Mouse (Mus musculus) small intestine, adult 2 months (tissue): ENCODE results near the gene Map10. TPM values are rescaled to one million over a fixed set of nuclear protein-coding genes. Genes with fewer than 3 reads are reported as not detected.

Source experiments
- H3K27ac ChIP-seq: fragments of 200-500 bp; 2 replicates; pipeline ENCODE4 v1.5.1; 2012; ENCODE audit warnings: low read depth, low read length, control low read depth, inconsistent platforms; ENCODE audit not compliant: insufficient read depth
- H3K27me3 ChIP-seq: fragments of 200-500 bp; 2 replicates; pipeline ENCODE4 v1.6.1; 2012; ENCODE audit warnings: mild to moderate bottlenecking, moderate library complexity, low read length, inconsistent platforms; ENCODE audit not compliant: control insufficient read depth, insufficient read depth
- H3K36me3 ChIP-seq: fragments of 200-500 bp; 2 replicates; pipeline ENCODE4 v1.6.1; 2012; ENCODE audit warnings: mild to moderate bottlenecking, low read length, control low read depth, inconsistent platforms; ENCODE audit not compliant: control insufficient read depth, insufficient read depth
- H3K4me1 ChIP-seq: fragments of 200-500 bp; 2 replicates; pipeline ENCODE4 v1.6.1; 2012; ENCODE audit warnings: low read length, inconsistent platforms, mixed read lengths; ENCODE audit not compliant: control insufficient read depth, insufficient read depth, insufficient read length
- H3K4me3 ChIP-seq: fragments of 200-500 bp; 2 replicates; pipeline ENCODE4 v1.5.1; 2012; ENCODE audit warnings: low read depth, mild to moderate bottlenecking, control low read depth, inconsistent platforms, low read length, moderate library complexity
- CTCF ChIP-seq: fragments of 200-500 bp; IDR thresholded peaks from 2 replicates; pipeline ENCODE4 v1.5.1; 2012; ENCODE audit warnings: low read depth, mild to moderate bottlenecking, control low read depth, inconsistent platforms, low read length, moderate library complexity, mixed read lengths; ENCODE audit not compliant: insufficient replicate concordance, insufficient read length; ENCODE audit errors: extremely low read depth
- POLR2A ChIP-seq: fragments of 200-500 bp; IDR thresholded peaks from 2 replicates; pipeline ENCODE4 v1.6.1; 2012; ENCODE audit warnings: low read depth, mild to moderate bottlenecking, control low read depth, inconsistent platforms, low read length, moderate library complexity
- WGBS: fragments of 180-500 bp; shearing (Covaris S2); methylation state at CpG from one replicate; pipeline ENCODE4 v1.1.7; 2018; 5-methylcytosine and 5-hydroxymethylcytosine counted together
- polyA plus RNA-seq: library from polyadenylated mRNA; depleted of rRNA; stranded (reverse); fragments of >200 nt; gene quantifications from 2 replicates; pipeline ENCODE4 v1.2.3, GENCODE M21; 2012; rRNA removed

Gene Map10
- polyA plus RNA-seq = 0.70 and 0.93 TPM in 2 replicates

DNA sequence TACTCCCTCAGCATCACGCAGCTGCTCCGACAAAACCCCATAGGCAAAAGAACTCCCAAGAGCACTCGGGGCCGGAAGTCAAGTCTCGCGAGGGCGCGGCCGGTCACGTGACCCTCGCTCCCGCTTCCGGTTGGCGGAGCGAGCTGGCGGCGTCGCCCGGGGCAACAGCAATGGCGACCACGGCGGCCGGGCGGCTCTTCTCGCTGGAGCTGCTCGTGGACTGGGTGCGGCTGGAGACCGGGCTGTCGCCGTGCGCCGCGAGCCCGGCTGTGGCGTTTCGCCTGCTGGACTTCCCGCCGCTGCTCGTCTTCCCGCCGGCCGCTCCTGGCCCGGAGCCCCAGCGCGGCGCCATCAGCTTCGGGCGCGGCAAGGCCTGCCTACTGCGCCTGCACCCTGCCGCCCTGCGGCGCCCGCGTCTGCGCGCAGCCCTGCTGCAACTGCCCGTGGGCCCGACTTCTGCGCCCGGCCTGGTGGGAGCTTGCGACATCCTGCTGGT lies at the start of gene Map10:
Gene Map10 (plus strand): TSS at position 119 of the 496 bp plus-strand sequence.
- H3K27me3 ChIP-seq = no peaks in the 10 kb centered on the region
- peaks cover 5% of the 10 kb centered on the region for H3K4me1 ChIP-seq
- H3K36me3 ChIP-seq = no peaks in the 10 kb centered on the region
- TF ChIP-seq CTCF = no peak
- TF ChIP-seq POLR2A = peak; percentile 29; the same call in 1 of the 2 replicates
- H3K4me3 ChIP-seq = peak within 1 kb of the TSS; percentile 76
- 3% methylated on average over 62 of the region's 62 CpGs for WGBS
- H3K27ac ChIP-seq = no peak within 1 kb of the TSS

DNA sequence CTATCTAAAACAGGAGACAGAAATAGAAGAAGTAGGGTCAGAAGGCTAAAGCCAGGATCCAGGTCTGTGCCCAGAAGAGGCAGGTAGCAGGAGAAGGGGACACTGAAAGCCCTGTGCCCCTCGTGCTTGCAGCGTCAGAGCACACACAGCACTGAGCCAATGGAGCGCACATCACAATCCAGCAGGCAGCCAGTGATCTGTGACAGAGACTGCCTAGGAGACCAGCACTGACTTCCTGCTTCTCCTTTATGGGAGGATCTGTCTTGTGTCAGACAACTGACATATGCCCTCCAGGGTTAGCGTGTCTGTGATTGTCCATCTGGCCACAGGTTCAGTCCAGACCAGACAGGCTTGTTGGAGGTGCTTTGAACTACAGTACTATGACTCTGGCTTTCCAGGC lies 49.3 kb upstream of the Map10 start:
- no peak for TF ChIP-seq POLR2A
- no peak for TF ChIP-seq CTCF

DNA sequence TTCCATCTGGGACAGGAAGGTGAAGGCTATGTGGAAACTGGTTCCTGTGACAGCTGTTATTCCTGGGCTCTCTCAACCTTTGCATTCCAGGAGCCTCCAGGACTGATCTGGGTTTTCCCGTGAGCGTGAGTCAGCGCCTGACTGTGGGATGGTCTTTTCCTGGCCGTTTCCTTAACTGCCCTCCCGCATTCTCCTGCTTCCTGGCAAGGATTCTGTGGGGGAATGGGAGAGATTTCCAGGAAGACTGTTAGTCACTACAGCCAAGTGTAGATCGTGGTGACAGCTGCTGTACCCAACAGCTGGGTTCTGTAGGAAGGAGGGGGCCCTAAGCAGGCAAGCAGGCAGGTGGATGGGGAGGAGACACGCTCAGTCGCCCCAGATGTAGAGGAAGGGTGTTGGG lies 45.3 kb upstream of the Map10 start:
- TF ChIP-seq POLR2A (no peak), CTCF (no peak)
- no peak overlapping the region for H3K27ac ChIP-seq
- H3K27me3 ChIP-seq = no peaks in the 10 kb centered on the region
- H3K4me3 ChIP-seq = no peak overlapping the region
- no peaks in the 10 kb centered on the region for H3K36me3 ChIP-seq
- 58% methylated on average over 8 of the region's 8 CpGs for WGBS
- H3K4me1 ChIP-seq = no peaks in the 10 kb centered on the region

More for the DNA sequence above, 49.3 kb upstream of the Map10 start:
- Histone ChIP-seq H3K4me3 (no peak overlapping the region), H3K36me3 (no peaks in the 10 kb centered on the region), H3K4me1 (peaks cover 4% of the 10 kb centered on the region; the same call in 1 of the 2 replicates), H3K27ac (no peak overlapping the region), H3K27me3 (no peaks in the 10 kb centered on the region)
- 84% methylated on average over 4 of the region's 4 CpGs for WGBS

DNA sequence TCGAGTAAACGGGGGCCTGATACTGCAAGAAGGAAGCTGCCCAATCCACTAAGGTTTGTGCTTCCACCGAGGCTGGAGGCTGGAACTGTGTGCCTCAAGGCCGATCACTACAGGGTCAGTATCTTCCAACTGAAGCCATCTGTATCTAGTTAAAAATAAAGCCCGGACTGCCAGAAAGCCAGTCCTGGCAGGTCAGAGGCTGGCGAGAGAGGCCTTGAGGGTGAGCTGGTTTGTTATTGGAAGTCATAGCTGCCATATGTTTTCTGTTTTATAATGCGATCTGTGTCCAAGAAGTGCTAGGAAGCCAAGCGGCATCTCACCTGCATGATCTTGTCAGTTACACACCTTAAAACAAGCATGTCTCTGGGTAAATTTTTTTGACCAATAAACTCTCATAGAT lies 43.2 kb upstream of the Map10 start:
- Histone ChIP-seq H3K4me3 (no peak overlapping the region), H3K27me3 (no peaks in the 10 kb centered on the region), H3K27ac (no peak overlapping the region), H3K4me1 (no peaks in the 10 kb centered on the region), H3K36me3 (no peaks in the 10 kb centered on the region)
- WGBS = 94% methylated on average over 8 of the region's 8 CpGs
- TF ChIP-seq POLR2A (no peak), CTCF (no peak)

DNA sequence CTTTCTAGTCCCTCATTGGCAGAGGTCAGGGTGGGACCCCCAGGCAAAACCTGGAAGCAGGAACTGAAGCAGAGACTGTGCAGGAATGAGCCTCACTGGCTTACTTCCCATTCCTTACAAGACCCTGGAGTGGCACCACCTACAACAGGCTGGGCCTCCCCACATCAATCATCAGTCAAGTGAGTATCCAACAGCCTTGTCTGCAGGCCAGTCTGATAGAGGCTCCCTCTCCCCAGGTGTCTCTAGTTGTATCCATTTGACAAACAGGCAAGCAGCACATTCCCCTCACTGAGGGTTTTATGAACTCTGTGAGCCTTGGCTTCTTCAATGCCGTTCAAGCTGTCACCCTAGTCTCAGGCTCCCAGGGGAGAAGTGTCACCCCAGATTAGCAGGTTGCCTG lies 40.8 kb upstream of the Map10 start:
- 92% methylated on average over 1 of the region's 1 CpGs for WGBS
- H3K4me3 ChIP-seq = no peak overlapping the region

DNA sequence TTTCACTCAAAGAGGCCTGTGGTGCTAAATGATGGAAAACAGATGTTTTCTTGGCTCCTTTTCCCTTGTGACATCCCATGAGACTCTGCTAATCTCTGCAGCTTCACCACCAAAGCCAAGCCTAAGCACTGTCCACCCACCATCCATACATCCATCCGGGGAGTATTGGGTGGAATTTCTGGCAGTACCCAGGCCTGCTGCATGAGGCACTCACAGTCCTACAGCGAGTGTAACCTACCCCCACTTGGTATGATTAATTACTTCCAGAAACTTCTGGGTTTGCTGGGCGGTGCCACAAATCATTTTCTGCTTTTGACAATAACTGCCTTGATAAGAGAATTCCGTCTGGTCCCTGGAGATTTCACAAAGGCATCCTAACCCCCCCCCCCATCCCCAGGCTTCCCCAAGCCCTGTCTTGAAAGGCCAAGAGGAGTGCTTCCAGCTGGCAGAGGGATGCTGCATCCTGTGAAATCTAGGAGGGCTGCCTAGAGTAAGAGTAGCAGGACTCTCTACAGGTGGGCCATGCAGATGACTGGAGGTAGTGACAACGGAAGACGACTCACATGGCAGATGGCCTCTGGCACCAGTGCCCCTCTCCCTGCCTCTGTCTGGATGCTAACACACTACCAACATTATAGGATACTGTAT lies 31.1 kb upstream of the Map10 start:
- WGBS = 74% methylated on average over 6 of the region's 6 CpGs
- Histone ChIP-seq H3K4me3 (no peak overlapping the region), H3K27me3 (no peaks in the 10 kb centered on the region), H3K27ac (no peak overlapping the region), H3K4me1 (peaks cover 5% of the 10 kb centered on the region), H3K36me3 (no peaks in the 10 kb centered on the region)
- TF ChIP-seq POLR2A (no peak), CTCF (no peak)

More for the DNA sequence above, 40.8 kb upstream of the Map10 start:
- no peaks in the 10 kb centered on the region for H3K4me1 ChIP-seq
- no peak for TF ChIP-seq CTCF
- TF ChIP-seq POLR2A = no peak
- H3K27me3 ChIP-seq = no peaks in the 10 kb centered on the region
- no peaks in the 10 kb centered on the region for H3K36me3 ChIP-seq
- no peak overlapping the region for H3K27ac ChIP-seq

DNA sequence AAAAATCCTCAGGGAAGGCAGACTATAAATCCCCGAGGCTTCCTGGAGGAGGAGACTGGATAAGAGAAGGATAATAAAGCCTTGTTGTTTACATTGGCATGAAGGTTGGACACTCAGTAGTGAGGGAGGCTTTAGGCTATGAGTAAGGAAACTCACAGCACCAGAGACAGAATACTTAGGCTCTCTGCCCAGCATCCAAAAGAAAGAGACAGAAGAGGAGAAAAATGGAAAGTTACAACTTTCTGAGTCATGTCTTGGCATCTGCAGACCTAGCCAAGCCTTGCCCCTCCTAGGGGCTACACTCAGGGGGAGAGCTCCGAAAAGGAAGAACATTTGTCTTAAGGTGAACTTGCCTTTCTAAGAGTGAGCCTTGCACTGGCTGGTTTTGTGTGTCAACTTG lies 30.0 kb upstream of the Map10 start:
- Histone ChIP-seq H3K4me1 (peaks cover 5% of the 10 kb centered on the region), H3K27ac (no peak overlapping the region), H3K36me3 (no peaks in the 10 kb centered on the region), H3K27me3 (no peaks in the 10 kb centered on the region), H3K4me3 (no peak overlapping the region)
- TF ChIP-seq CTCF (no peak), POLR2A (no peak)
- WGBS = 55% methylated on average over 2 of the region's 2 CpGs
